In genomic region chr14:47194096-47194495, GRCm38 (mm10) we compare ENCODE assay signal across 11 mouse cellular contexts. TPM values are rescaled to one million over a fixed set of nuclear protein-coding genes. Genes with fewer than 3 reads are reported as not detected.
A peak's percentile ranks its signal among the peaks of the same experiment; 100 is the strongest.
DNase-seq lines count a peak whose midpoint lies in the region; ATAC-seq and TF ChIP-seq lines count a peak whose summit lies in the region.
"Had no signal": no experiment of that assay in that cellular context is flagged by ENCODE, and none has a peak within 500 bp of the region (broad histone marks: within the 10 kb centered on the region; RNA-seq: fewer than 3 reads in every experiment).

No protein-coding gene starts in this region.

- 0 out of 2 replicates have a peak, but pooled peaks cover 6% of the 10 kb centered on the region for H3K27me3 ChIP-seq in liver, embryonic 12.5 days (replicated peaks)
- H3K27me3 ChIP-seq in G1E (ENCODE audit: insufficient read depth, low read length), result peaks cover 3% of the 10 kb centered on the region
- no peaks in the 10 kb centered on the region for H3K27me3 ChIP-seq in liver, embryonic 13.5 days
- no peaks in the 10 kb centered on the region for H3K27me3 ChIP-seq in intestine, embryonic 15.5 days (replicated peaks)
- H3K27me3 ChIP-seq: midbrain, embryonic 12.5 days had no signal

- no peak overlapping the region for H3K4me3 ChIP-seq in liver, embryonic 12.5 days
- H3K4me3 ChIP-seq in G1E (ENCODE audit: low read depth, low read length), result no peak overlapping the region; the same call in 1 of the 2 replicates
- no peak overlapping the region for H3K4me3 ChIP-seq in liver, embryonic 13.5 days (replicated peaks)
- no peak overlapping the region for H3K4me3 ChIP-seq in intestine, embryonic 15.5 days (replicated peaks)
- H3K4me3 ChIP-seq: kidney, embryonic 15.5 days; midbrain, embryonic 12.5 days had no signal

- H3K4me2 ChIP-seq in liver, embryonic 12.5 days, result no peak overlapping the region
- no peak overlapping the region for H3K4me2 ChIP-seq in liver, embryonic 13.5 days
- no peak overlapping the region for H3K4me2 ChIP-seq in intestine, embryonic 15.5 days (replicated peaks)
- H3K4me2 ChIP-seq: kidney, embryonic 15.5 days; midbrain, embryonic 12.5 days had no signal

- peaks cover 20% of the 10 kb centered on the region for H3K4me1 ChIP-seq in liver, embryonic 12.5 days
- H3K4me1 ChIP-seq in G1E (ENCODE audit: insufficient read depth, low read depth, low read length), result peaks cover 7% of the 10 kb centered on the region
- peaks cover 11% of the 10 kb centered on the region for H3K4me1 ChIP-seq in liver, embryonic 13.5 days (replicated peaks)
- H3K4me1 ChIP-seq in intestine, embryonic 15.5 days (replicated peaks), result no peaks in the 10 kb centered on the region
- H3K4me1 ChIP-seq: kidney, embryonic 15.5 days; midbrain, embryonic 12.5 days had no signal

- WGBS in liver, embryonic 12.5 days (ENCODE audit: insufficient replicate concordance), result 31% methylated on average over 4 of the region's 4 CpGs
- 32% methylated on average over 4 of the region's 4 CpGs for WGBS in liver, embryonic 13.5 days (ENCODE audit: insufficient replicate concordance)
- WGBS in intestine, embryonic 15.5 days, result 46% methylated on average over 4 of the region's 4 CpGs

- intact Hi-C loops in gastrocnemius, postnatal 14 days (cut with DNase I; ENCODE audit: low total_unique reads), result loop anchor here (10.0 kb wide), 1 partner anchor 99 kb away; no protein-coding TSS in a partner anchor

- TF ChIP-seq CTCF in G1E (IDR thresholded peaks at IDR 0.05; ENCODE audit: low read depth, low read length), result 0 out of 2 replicates have a peak, but pooled peaks have one; percentile 4

- no peaks in the 10 kb centered on the region for H3K9me3 ChIP-seq in liver, embryonic 12.5 days (replicated peaks)
- no peaks in the 10 kb centered on the region for H3K9me3 ChIP-seq in G1E (replicated peaks)
- no peaks in the 10 kb centered on the region for H3K9me3 ChIP-seq in liver, embryonic 13.5 days (replicated peaks)
- no peaks in the 10 kb centered on the region for H3K9me3 ChIP-seq in intestine, embryonic 15.5 days
- H3K9me3 ChIP-seq: kidney, embryonic 15.5 days; midbrain, embryonic 12.5 days had no signal

- H3K9ac ChIP-seq in liver, embryonic 12.5 days, result no peak overlapping the region
- H3K9ac ChIP-seq in liver, embryonic 13.5 days, result no peak overlapping the region
- H3K9ac ChIP-seq in intestine, embryonic 15.5 days, result no peak overlapping the region
- H3K9ac ChIP-seq: kidney, embryonic 15.5 days; midbrain, embryonic 12.5 days had no signal

- no peaks in the 10 kb centered on the region for H3K36me3 ChIP-seq in liver, embryonic 12.5 days
- H3K36me3 ChIP-seq in G1E (replicated peaks), result no peaks in the 10 kb centered on the region
- H3K36me3 ChIP-seq in liver, embryonic 13.5 days, result no peaks in the 10 kb centered on the region
- H3K36me3 ChIP-seq in intestine, embryonic 15.5 days, result no peaks in the 10 kb centered on the region
- H3K36me3 ChIP-seq: kidney, embryonic 15.5 days; midbrain, embryonic 12.5 days had no signal

- ATAC-seq in liver, embryonic 12.5 days, result no peak
- ATAC-seq in G1E (ENCODE audit: extremely low read depth, insufficient number of reproducible peaks, low FRiP score, poor library complexity, severe bottlenecking), result no peak
- ATAC-seq in liver, embryonic 13.5 days (ENCODE audit: low read depth), result no peak
- no peak for ATAC-seq in intestine, embryonic 15.5 days

- H3K27ac ChIP-seq in liver, embryonic 12.5 days, result no peak overlapping the region
- H3K27ac ChIP-seq in liver, embryonic 13.5 days, result no peak overlapping the region
- H3K27ac ChIP-seq in intestine, embryonic 15.5 days, result no peak overlapping the region
- H3K27ac ChIP-seq: kidney, embryonic 15.5 days; midbrain, embryonic 12.5 days had no signal

- DNase-seq in liver, result peak; percentile 46
- peak; percentile 10 for DNase-seq in G1E (ENCODE audit: low spot score)
- peak; percentile 15 for DNase-seq in liver, embryonic 13.5 days
- DNase-seq in thymus, adult 18-20 months, result peak; percentile 18 to 41
- DNase-seq in ovary, postnatal 14 days (ENCODE audit: low spot score), result no peak
- DNase-seq in gastrocnemius, postnatal 14 days, result no peak
- DNase-seq: cerebellum, postnatal 36 days had no signal

RNA-seq across cellular contexts. Expression of gene Gch1, which starts 4.9 kb away (rescaled TPM):
- 3.4 and 3.7 TPM in 2 replicates for polyA plus RNA-seq in liver, embryonic 12.5 days (2016; fragmentation: Nextera tagmentation; extraction: Ambion mirVana)
- total RNA-seq in G1E (2014; fragmentation: Nextera tagmentation), result 1.6 and 17.3 TPM in 2 replicates
- 0.87 and 1.3 TPM in 2 replicates for total RNA-seq in G1E (2017)
- 0.27 and 0.43 TPM in 2 replicates for polyA plus RNA-seq in G1E (2012)
- 3.2 and 3.9 TPM in 2 replicates for polyA plus RNA-seq in liver, embryonic 13.5 days (2015; fragmentation: Nextera tagmentation; extraction: Ambion mirVana)
- polyA plus RNA-seq in intestine, embryonic 15.5 days (2015; fragmentation: Nextera tagmentation; extraction: Ambion mirVana), result 10.4 and 11.1 TPM in 2 replicates
- 1 to 10 TPM; 1.7 to 1.8 TPM for total RNA-seq in gastrocnemius, postnatal 14 days (2021)

Comparison
In these comparisons a context has a peak if more than half of its experiments do, and no peak if none do; other contexts are left out.
1. DNase-seq: peak in liver (single experiment), G1E (single experiment), liver, embryonic 13.5 days (single experiment) and thymus, adult 18-20 months (2 of 2); none in ovary, postnatal 14 days (single experiment) and gastrocnemius, postnatal 14 days (single experiment).